Mouse (Mus musculus): ENCODE measurements around the gene Kcna2.

Kcna2 gene

DNA sequence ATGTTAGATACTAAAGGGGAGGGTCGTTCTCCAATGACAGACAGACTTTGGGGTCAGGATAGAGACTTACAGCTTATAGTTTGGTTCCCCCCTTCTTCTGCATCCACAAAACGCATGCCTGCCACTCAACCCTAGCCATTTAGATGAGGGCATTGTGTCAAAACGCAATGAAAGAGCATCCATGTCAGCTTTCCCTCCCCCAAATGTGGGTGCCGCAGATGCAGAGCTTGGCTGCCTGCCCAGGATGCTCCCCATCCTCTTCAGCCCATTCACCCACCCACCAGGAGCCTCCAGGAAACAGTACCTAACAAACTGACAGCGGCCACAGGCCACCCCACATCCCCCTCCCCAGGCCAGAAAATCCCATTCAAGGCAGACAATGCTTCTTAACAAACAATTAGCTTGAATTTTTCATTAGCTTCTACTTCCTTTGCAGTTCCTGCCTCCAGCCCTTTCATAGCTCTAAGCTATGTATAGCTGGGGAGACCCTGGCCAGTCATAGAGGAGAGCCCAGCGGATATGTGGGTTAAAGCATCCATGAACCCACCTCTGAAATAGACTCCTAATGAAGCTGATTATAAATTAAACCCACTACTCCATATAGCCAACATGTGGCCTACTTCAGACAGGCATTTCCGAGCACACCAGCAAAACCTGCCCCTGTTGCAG lies 50.1 kb downstream of the Kcna2 start:
- no peak for DNase-seq (ENCODE audit: low spot score in 2 of 2)

GRCm38 (mm10) chr3:107153772-107154655 lies 53.1 kb downstream of the Kcna2 start:
- no peak for DNase-seq (ENCODE audit: low spot score in 2 of 2)

- DNase-seq (ENCODE audit: low spot score in 2 of 2): no peak
These were observed 57.9 kb downstream of the Kcna2 start for GRCm38 (mm10) chr3:107158856-107159255.

- DNase-seq (ENCODE audit: low spot score in 2 of 2): peak; percentile 39 to 63
These were observed 58.5 kb downstream of the Kcna2 start for GRCm38 (mm10) chr3:107159418-107159817.

- peak; percentile 5 to 23 for DNase-seq (ENCODE audit: low spot score in 2 of 2)
These were observed 58.9 kb downstream of the Kcna2 start for GRCm38 (mm10) chr3:107159859-107160324.

- no peak for DNase-seq (ENCODE audit: low spot score in 2 of 2)
These were observed 61.8 kb downstream of the Kcna2 start for GRCm38 (mm10) chr3:107162741-107163140.
